Mouse (Mus musculus) limb, embryonic 13.5 days (tissue): ENCODE measurements at regions not wholly inside any gene's neighbourhood (a gene's known extent, or its start where the extent isn't known, plus 50 kb on each side); places are given as distances from the start of the nearest gene placed in this dataset.

Experiments used
- ATAC-seq: fragments of 200-750 bp; cut with Nextera tagmentation; 2 replicates; pipeline ENCODE4 v1.8.0; 2017; ENCODE audit warnings: low read depth, moderate number of reproducible peaks, moderate TSS enrichment; ENCODE audit not compliant: low FRiP score
- H3K27ac ChIP-seq: fragments of 300-500 bp; sonication (generic); 2 replicates; pipeline ENCODE4 v1.5.1; 2015; ENCODE audit warnings: inconsistent platforms, mild to moderate bottlenecking, moderate library complexity
- H3K27me3 ChIP-seq: fragments of 300-500 bp; sonication (generic); 2 replicates; pipeline ENCODE4 v1.6.1; 2015; ENCODE audit warnings: mild to moderate bottlenecking, inconsistent platforms
- H3K36me3 ChIP-seq: fragments of 300-500 bp; sonication (generic); 2 replicates; pipeline ENCODE4 v1.6.1; 2015; ENCODE audit warnings: inconsistent platforms, mild to moderate bottlenecking, moderate library complexity
- H3K4me1 ChIP-seq: fragments of 300-500 bp; sonication (generic); 2 replicates; pipeline ENCODE4 v1.6.1; 2015; ENCODE audit warnings: inconsistent platforms
- H3K4me2 ChIP-seq: fragments of 300-500 bp; sonication (generic); replicated peaks from 2 replicates; pipeline ENCODE4 v1.6.1; 2015; ENCODE audit warnings: inconsistent platforms, mild to moderate bottlenecking, moderate library complexity
- H3K4me3 ChIP-seq: fragments of 300-500 bp; sonication (generic); 2 replicates; pipeline ENCODE4 v1.5.1; 2015; ENCODE audit warnings: moderate library complexity, mild to moderate bottlenecking, inconsistent platforms
- H3K9ac ChIP-seq: fragments of 300-500 bp; sonication (generic); 2 replicates; pipeline ENCODE4 v1.6.1; 2015; ENCODE audit warnings: mild to moderate bottlenecking, inconsistent platforms
- H3K9me3 ChIP-seq: fragments of 300-500 bp; sonication (generic); 2 replicates; pipeline ENCODE4 v1.6.1; 2016; ENCODE audit warnings: inconsistent platforms
- WGBS: fragments of 180-500 bp; shearing (Covaris S2); methylation state at CpG from one replicate; pipeline ENCODE4 v1.1.7; 2015; 5-methylcytosine and 5-hydroxymethylcytosine counted together

GRCm38 (mm10) chr2:146694041-146694440 lies 161.6 kb upstream of the Kiz start:
- H3K36me3 ChIP-seq, result no peaks in the 10 kb centered on the region

GRCm38 (mm10) chr2:146696277-146696676 lies 159.4 kb upstream of the Kiz start:
- Histone ChIP-seq H3K27ac (no peak overlapping the region), H3K9me3 (no peaks in the 10 kb centered on the region), H3K4me1 (peaks cover 22% of the 10 kb centered on the region), H3K4me2 (no peak overlapping the region), H3K4me3 (no peak overlapping the region), H3K27me3 (no peaks in the 10 kb centered on the region), H3K36me3 (no peaks in the 10 kb centered on the region), H3K9ac (no peak overlapping the region)
- 89% methylated on average over 2 of the region's 2 CpGs for WGBS
- ATAC-seq, result no peak

More at GRCm38 (mm10) chr2:146694041-146694440, 161.6 kb upstream of the Kiz start:
- WGBS, result 12% methylated on average over 5 of the region's 5 CpGs
- H3K4me2 ChIP-seq, result 0 out of 2 replicates have a peak overlapping the region, but pooled peaks have one; percentile 7
- no peak overlapping the region for H3K9ac ChIP-seq
- peak; percentile 58 for ATAC-seq
- H3K4me1 ChIP-seq, result peaks cover 22% of the 10 kb centered on the region
- no peak overlapping the region for H3K4me3 ChIP-seq
- H3K9me3 ChIP-seq, result no peaks in the 10 kb centered on the region
- no peak overlapping the region for H3K27ac ChIP-seq
- no peaks in the 10 kb centered on the region for H3K27me3 ChIP-seq

- H3K4me1 ChIP-seq, result peaks cover 22% of the 10 kb centered on the region
- no peaks in the 10 kb centered on the region for H3K27me3 ChIP-seq
- H3K27ac ChIP-seq, result no peak overlapping the region
- H3K9ac ChIP-seq, result no peak overlapping the region
- ATAC-seq, result no peak
- H3K4me2 ChIP-seq, result no peak overlapping the region
- no peak overlapping the region for H3K4me3 ChIP-seq
- H3K36me3 ChIP-seq, result no peaks in the 10 kb centered on the region
- no peaks in the 10 kb centered on the region for H3K9me3 ChIP-seq
- 74% methylated on average over 4 of the region's 4 CpGs for WGBS
Measured at GRCm38 (mm10) chr2:146696727-146697126, 158.9 kb upstream of the Kiz start.

- ATAC-seq, result no peak
- Histone ChIP-seq H3K4me1 (no peaks in the 10 kb centered on the region), H3K27me3 (no peaks in the 10 kb centered on the region), H3K27ac (no peak overlapping the region), H3K9me3 (no peaks in the 10 kb centered on the region), H3K36me3 (no peaks in the 10 kb centered on the region), H3K9ac (no peak overlapping the region), H3K4me3 (no peak overlapping the region), H3K4me2 (no peak overlapping the region)
- WGBS, result 50% methylated on average over 8 of the region's 8 CpGs
Measured at GRCm38 (mm10) chr2:146710676-146711075, 145.0 kb upstream of the Kiz start.

GRCm38 (mm10) chr2:146721184-146721715 lies 134.4 kb upstream of the Kiz start:
- WGBS, result 17% methylated on average over 10 of the region's 10 CpGs

GRCm38 (mm10) chr2:146722351-146723025 lies 133.2 kb upstream of the Kiz start:
- WGBS, result 16% methylated on average over 8 of the region's 8 CpGs
- H3K4me1 ChIP-seq, result peaks cover 8% of the 10 kb centered on the region; the same call in 1 of the 2 replicates
- H3K4me3 ChIP-seq, result no peak overlapping the region
- no peaks in the 10 kb centered on the region for H3K27me3 ChIP-seq
- H3K4me2 ChIP-seq, result no peak overlapping the region
- no peak for ATAC-seq
- H3K27ac ChIP-seq, result no peak overlapping the region
- no peaks in the 10 kb centered on the region for H3K36me3 ChIP-seq
- H3K9me3 ChIP-seq, result no peaks in the 10 kb centered on the region
- H3K9ac ChIP-seq, result no peak overlapping the region

More at GRCm38 (mm10) chr2:146721184-146721715, 134.4 kb upstream of the Kiz start:
- Histone ChIP-seq H3K9ac (no peak overlapping the region), H3K36me3 (no peaks in the 10 kb centered on the region), H3K4me3 (no peak overlapping the region), H3K27ac (no peak overlapping the region), H3K4me1 (peaks cover 8% of the 10 kb centered on the region; the same call in 1 of the 2 replicates), H3K4me2 (peak overlapping the region; percentile 40), H3K9me3 (no peaks in the 10 kb centered on the region), H3K27me3 (no peaks in the 10 kb centered on the region)
- ATAC-seq, result no peak

GRCm38 (mm10) chr2:146723172-146723571 lies 132.5 kb upstream of the Kiz start:
- H3K9me3 ChIP-seq, result no peaks in the 10 kb centered on the region
- H3K4me1 ChIP-seq, result peaks cover 8% of the 10 kb centered on the region; the same call in 1 of the 2 replicates
- no peak for ATAC-seq
- H3K27ac ChIP-seq, result no peak overlapping the region
- no peaks in the 10 kb centered on the region for H3K36me3 ChIP-seq
- no peaks in the 10 kb centered on the region for H3K27me3 ChIP-seq
- no peak overlapping the region for H3K9ac ChIP-seq
- H3K4me2 ChIP-seq, result no peak overlapping the region
- 65% methylated on average over 9 of the region's 9 CpGs for WGBS
- H3K4me3 ChIP-seq, result no peak overlapping the region

GRCm38 (mm10) chr2:146723671-146724070 lies 132.0 kb upstream of the Kiz start:
- Histone ChIP-seq H3K27me3 (no peaks in the 10 kb centered on the region), H3K4me1 (peaks cover 8% of the 10 kb centered on the region; the same call in 1 of the 2 replicates), H3K4me2 (no peak overlapping the region), H3K9ac (no peak overlapping the region), H3K4me3 (no peak overlapping the region), H3K27ac (no peak overlapping the region), H3K9me3 (no peaks in the 10 kb centered on the region), H3K36me3 (no peaks in the 10 kb centered on the region)
- ATAC-seq, result no peak
- 89% methylated on average over 4 of the region's 4 CpGs for whole genome bisulfite sequencing

- no peaks in the 10 kb centered on the region for H3K9me3 ChIP-seq
- H3K4me1 ChIP-seq, result peaks cover 8% of the 10 kb centered on the region; the same call in 1 of the 2 replicates
- H3K9ac ChIP-seq, result no peak overlapping the region
- ATAC-seq, result no peak
- H3K36me3 ChIP-seq, result no peaks in the 10 kb centered on the region
- H3K4me3 ChIP-seq, result no peak overlapping the region
- no peak overlapping the region for H3K4me2 ChIP-seq
- no peak overlapping the region for H3K27ac ChIP-seq
- H3K27me3 ChIP-seq, result no peaks in the 10 kb centered on the region
- WGBS, result 51% methylated on average over 10 of the region's 10 CpGs
Measured at GRCm38 (mm10) chr2:146724142-146724679, 131.5 kb upstream of the Kiz start.

GRCm38 (mm10) chr2:146724924-146725555 lies 130.6 kb upstream of the Kiz start:
- no peaks in the 10 kb centered on the region for H3K9me3 ChIP-seq
- H3K4me2 ChIP-seq, result no peak overlapping the region
- H3K36me3 ChIP-seq, result no peaks in the 10 kb centered on the region
- WGBS, result 72% methylated on average over 9 of the region's 9 CpGs
- H3K9ac ChIP-seq, result no peak overlapping the region
- no peaks in the 10 kb centered on the region for H3K27me3 ChIP-seq
- no peak for ATAC-seq
- no peak overlapping the region for H3K27ac ChIP-seq
- H3K4me3 ChIP-seq, result no peak overlapping the region
- peaks cover 8% of the 10 kb centered on the region; the same call in 1 of the 2 replicates for H3K4me1 ChIP-seq

GRCm38 (mm10) chr2:146728693-146729092 lies 127.0 kb upstream of the Kiz start:
- Histone ChIP-seq H3K4me1 (no peaks in the 10 kb centered on the region), H3K27ac (no peak overlapping the region), H3K27me3 (no peaks in the 10 kb centered on the region), H3K4me3 (no peak overlapping the region), H3K4me2 (no peak overlapping the region), H3K9me3 (no peaks in the 10 kb centered on the region), H3K9ac (no peak overlapping the region), H3K36me3 (no peaks in the 10 kb centered on the region)
- no peak for ATAC-seq

GRCm38 (mm10) chr2:146731081-146731480 lies 124.6 kb upstream of the Kiz start:
- 83% methylated on average over 3 of the region's 3 CpGs for WGBS
- Histone ChIP-seq H3K4me1 (no peaks in the 10 kb centered on the region), H3K27ac (no peak overlapping the region), H3K36me3 (no peaks in the 10 kb centered on the region), H3K27me3 (no peaks in the 10 kb centered on the region), H3K4me2 (no peak overlapping the region), H3K4me3 (no peak overlapping the region), H3K9ac (no peak overlapping the region), H3K9me3 (no peaks in the 10 kb centered on the region)
- ATAC-seq, result no peak
